Mouse (Mus musculus): ENCODE results near the gene Slc25a18. TPM values are rescaled to one million over a fixed set of nuclear protein-coding genes. Genes with fewer than 3 reads are reported as not detected.

Slc25a18 gene
- not detected in 2 replicates for polyA plus RNA-seq (2012; rRNA removed; ENCODE audit: low replicate concordance)

GRCm38 (mm10) chr6:120773149-120773628, at the start of gene Slc25a18:
Gene Slc25a18 (plus strand): TSS chr6:120773578.

GRCm38 (mm10) chr6:120822307-120822928, 49.0 kb downstream of the Slc25a18 start, which contains the start of gene Atp6v1e1:
Gene Atp6v1e1 (minus strand): TSS chr6:120822793.

GRCm38 (mm10) chr6:120835474-120836374, 62.3 kb downstream of the Slc25a18 start, which contains the start of gene Bcl2l13:
Gene Bcl2l13 (plus strand): TSS chr6:120836212.

Other genes starting within 250 kb of the Slc25a18 start
- gene Hdhd5, start 242.3 kb upstream of the Slc25a18 start, polyA plus RNA-seq (2012; rRNA removed; ENCODE audit: low replicate concordance): 7.5 and 9.5 TPM in 2 replicates
- 0.15 and 0.55 TPM in 2 replicates for gene Cecr2, start 107.2 kb upstream of the Slc25a18 start, polyA plus RNA-seq (2012; rRNA removed; ENCODE audit: low replicate concordance)
- 89.8 and 166 TPM in 2 replicates for gene Atp6v1e1, start 49.2 kb downstream of the Slc25a18 start, polyA plus RNA-seq (2012; rRNA removed; ENCODE audit: low replicate concordance)
- 4.1 and 14.1 TPM in 2 replicates for gene Bcl2l13, start 62.6 kb downstream of the Slc25a18 start, polyA plus RNA-seq (2012; rRNA removed; ENCODE audit: low replicate concordance)
- gene Bid, start 143.3 kb downstream of the Slc25a18 start, polyA plus RNA-seq (2012; rRNA removed; ENCODE audit: low replicate concordance): 4.6 and 5.1 TPM in 2 replicates

Measured in duodenum, adult 2 months (tissue).